Mouse (Mus musculus): ENCODE measurements around the gene Atxn7l3b. TPM values are rescaled to one million over a fixed set of nuclear protein-coding genes. Genes with fewer than 3 reads are reported as not detected.

The Atxn7l3b gene
- polyA plus RNA-seq, 1 experiment from 2014 or later: 153 TPM

- no peak for ATAC-seq
- no peaks in the 10 kb centered on the region for H3K27me3 ChIP-seq (replicated peaks; ENCODE audit: control insufficient read depth, insufficient read depth, low read length)
- peak overlapping the region; percentile 16 for H3K4me3 ChIP-seq (ENCODE audit: low read length)
- no peak overlapping the region for H3K27ac ChIP-seq (ENCODE audit: low read length)
- H3K36me3 ChIP-seq (ENCODE audit: control insufficient read depth, insufficient read depth, low read length): peaks cover 11% of the 10 kb centered on the region; the same call in 1 of the 2 replicates
- peak overlapping the region; percentile 69 for H3K4me2 ChIP-seq (ENCODE audit: low read depth, low read length)
- H3K9me3 ChIP-seq (ENCODE audit: control insufficient read depth, low read length): no peaks in the 10 kb centered on the region
- peaks cover 13% of the 10 kb centered on the region for H3K4me1 ChIP-seq (ENCODE audit: control insufficient read depth, insufficient read depth, low read length)
- H3K9ac ChIP-seq (ENCODE audit: low read depth, low read length): no peak overlapping the region
Observed at GRCm38 (mm10) chr10:112926961-112927360, 1.8 kb downstream of the Atxn7l3b start.

DNA sequence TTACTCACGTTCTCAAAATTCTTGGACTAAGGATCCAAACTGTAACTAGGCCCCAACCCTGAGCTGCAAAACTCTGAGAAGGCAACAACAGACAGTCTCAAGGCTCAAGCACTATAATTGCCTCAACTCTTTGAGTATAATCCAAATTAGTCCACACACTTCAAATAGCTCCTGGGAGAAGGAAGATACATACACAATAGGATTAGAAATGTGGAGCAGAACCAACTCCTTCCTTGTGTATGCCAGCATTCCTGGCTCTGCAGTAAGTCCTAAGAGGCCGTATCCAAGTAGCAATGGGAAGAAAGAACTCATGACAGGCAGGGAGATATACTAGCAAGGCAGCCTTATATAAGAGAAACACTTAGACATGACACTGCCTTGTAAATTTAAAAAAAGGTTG is 2.5 kb downstream of the Atxn7l3b start:
- Histone ChIP-seq H3K4me3 (ENCODE audit: low read length) (no peak overlapping the region), H3K4me2 (ENCODE audit: low read depth, low read length) (0 out of 2 replicates have a peak overlapping the region, but pooled peaks have one; percentile 17), H3K9me3 (ENCODE audit: control insufficient read depth, low read length) (no peaks in the 10 kb centered on the region), H3K27me3 (replicated peaks; ENCODE audit: control insufficient read depth, insufficient read depth, low read length) (no peaks in the 10 kb centered on the region), H3K27ac (ENCODE audit: low read length) (no peak overlapping the region), H3K9ac (ENCODE audit: low read depth, low read length) (no peak overlapping the region), H3K36me3 (ENCODE audit: control insufficient read depth, insufficient read depth, low read length) (peaks cover 11% of the 10 kb centered on the region; the same call in 1 of the 2 replicates), H3K4me1 (ENCODE audit: control insufficient read depth, insufficient read depth, low read length) (peaks cover 13% of the 10 kb centered on the region)
- 88% methylated on average over 2 of the region's 2 CpGs for WGBS
- ATAC-seq: no peak

GRCm38 (mm10) chr10:112916575-112917190 is 12.1 kb downstream of the Atxn7l3b start:
- Histone ChIP-seq H3K27ac (ENCODE audit: low read length) (0 out of 2 replicates have a peak overlapping the region, but pooled peaks have one; percentile 5), H3K36me3 (ENCODE audit: control insufficient read depth, insufficient read depth, low read length) (no peaks in the 10 kb centered on the region), H3K4me1 (ENCODE audit: control insufficient read depth, insufficient read depth, low read length) (no peaks in the 10 kb centered on the region), H3K4me2 (ENCODE audit: low read depth, low read length) (no peak overlapping the region), H3K4me3 (ENCODE audit: low read length) (no peak overlapping the region), H3K9ac (ENCODE audit: low read depth, low read length) (no peak overlapping the region), H3K27me3 (replicated peaks; ENCODE audit: control insufficient read depth, insufficient read depth, low read length) (no peaks in the 10 kb centered on the region), H3K9me3 (ENCODE audit: control insufficient read depth, low read length) (no peaks in the 10 kb centered on the region)
- peak; percentile 76 for ATAC-seq
- WGBS: 47% methylated on average over 5 of the region's 5 CpGs

DNA sequence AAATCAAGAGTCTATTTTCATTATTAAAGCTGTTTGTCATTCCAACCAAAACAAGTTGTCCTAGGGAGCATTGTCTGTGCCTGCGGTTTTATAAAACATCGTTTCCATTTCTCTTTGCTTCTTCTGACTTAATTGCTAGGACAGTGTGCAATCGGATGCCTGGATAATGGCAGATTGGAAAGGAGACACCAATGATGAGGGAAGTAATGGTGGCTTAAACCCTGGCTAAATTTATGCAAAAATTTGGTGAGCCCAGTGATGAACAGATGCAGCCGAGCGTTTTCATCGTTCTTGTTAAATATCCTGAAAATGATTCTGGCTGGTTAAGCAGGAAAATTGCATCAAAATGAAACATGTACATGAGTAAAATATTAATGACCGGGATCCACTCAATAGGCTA is 28.6 kb downstream of the Atxn7l3b start:
- H3K4me3 ChIP-seq (ENCODE audit: low read length): no peak overlapping the region
- no peaks in the 10 kb centered on the region for H3K27me3 ChIP-seq (replicated peaks; ENCODE audit: control insufficient read depth, insufficient read depth, low read length)
- ATAC-seq: no peak
- H3K9ac ChIP-seq (ENCODE audit: low read depth, low read length): no peak overlapping the region
- no peak overlapping the region for H3K4me2 ChIP-seq (ENCODE audit: low read depth, low read length)
- no peak overlapping the region for H3K27ac ChIP-seq (ENCODE audit: low read length)
- WGBS: 90% methylated on average over 7 of the region's 7 CpGs
- H3K4me1 ChIP-seq (ENCODE audit: control insufficient read depth, insufficient read depth, low read length): no peaks in the 10 kb centered on the region
- H3K36me3 ChIP-seq (ENCODE audit: control insufficient read depth, insufficient read depth, low read length): no peaks in the 10 kb centered on the region
- H3K9me3 ChIP-seq (ENCODE audit: control insufficient read depth, low read length): no peaks in the 10 kb centered on the region

DNA sequence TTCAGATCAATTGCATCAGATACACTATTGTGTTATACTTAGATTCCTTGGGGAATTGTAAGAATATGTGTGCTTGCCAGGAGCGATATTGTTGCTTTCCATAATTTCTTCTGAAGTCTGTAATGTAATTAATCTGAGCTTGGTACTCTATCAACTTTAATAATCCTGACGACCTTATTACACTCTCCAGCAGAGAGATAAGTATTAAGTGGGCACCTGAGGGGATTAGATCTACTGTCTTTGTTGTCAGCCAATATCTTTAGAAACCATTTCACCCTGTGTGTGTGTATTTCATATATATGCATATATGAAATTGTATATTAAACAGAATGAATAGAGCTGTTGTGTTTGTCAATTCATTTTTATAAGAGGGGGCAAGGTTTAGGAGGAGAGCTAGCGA is 29.0 kb downstream of the Atxn7l3b start:
- no peak for ATAC-seq
- Histone ChIP-seq H3K36me3 (ENCODE audit: control insufficient read depth, insufficient read depth, low read length) (no peaks in the 10 kb centered on the region), H3K27me3 (replicated peaks; ENCODE audit: control insufficient read depth, insufficient read depth, low read length) (no peaks in the 10 kb centered on the region), H3K4me3 (ENCODE audit: low read length) (no peak overlapping the region), H3K9ac (ENCODE audit: low read depth, low read length) (no peak overlapping the region), H3K27ac (ENCODE audit: low read length) (no peak overlapping the region), H3K9me3 (ENCODE audit: control insufficient read depth, low read length) (no peaks in the 10 kb centered on the region), H3K4me2 (ENCODE audit: low read depth, low read length) (no peak overlapping the region), H3K4me1 (ENCODE audit: control insufficient read depth, insufficient read depth, low read length) (no peaks in the 10 kb centered on the region)
- WGBS: 81% methylated on average over 3 of the region's 3 CpGs

DNA sequence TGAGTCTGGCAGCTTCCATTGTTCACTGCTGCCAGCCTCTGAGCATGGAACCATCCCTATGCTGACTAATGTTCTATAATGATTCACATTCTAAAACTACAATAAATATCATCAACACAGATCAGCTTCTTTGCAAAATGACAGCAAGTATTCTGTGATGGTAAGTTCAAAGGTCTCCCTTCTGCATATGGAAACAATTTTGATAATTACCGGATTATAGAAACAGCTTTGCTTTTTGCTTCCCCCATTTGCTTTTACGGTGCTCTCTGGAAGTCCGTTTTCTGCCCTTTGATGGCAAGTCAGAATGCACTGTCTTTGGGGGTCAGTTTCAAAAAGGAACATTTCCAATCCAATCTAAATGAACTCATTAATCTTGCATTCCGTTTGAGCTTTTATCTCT is 32.2 kb downstream of the Atxn7l3b start:
- no peaks in the 10 kb centered on the region for H3K36me3 ChIP-seq (ENCODE audit: control insufficient read depth, insufficient read depth, low read length)
- H3K4me3 ChIP-seq (ENCODE audit: low read length): no peak overlapping the region
- no peak overlapping the region for H3K9ac ChIP-seq (ENCODE audit: low read depth, low read length)
- ATAC-seq: no peak
- no peaks in the 10 kb centered on the region for H3K4me1 ChIP-seq (ENCODE audit: control insufficient read depth, insufficient read depth, low read length)
- no peaks in the 10 kb centered on the region for H3K27me3 ChIP-seq (replicated peaks; ENCODE audit: control insufficient read depth, insufficient read depth, low read length)
- WGBS: 67% methylated on average over 4 of the region's 4 CpGs
- no peak overlapping the region for H3K27ac ChIP-seq (ENCODE audit: low read length)
- H3K9me3 ChIP-seq (ENCODE audit: control insufficient read depth, low read length): no peaks in the 10 kb centered on the region
- H3K4me2 ChIP-seq (ENCODE audit: low read depth, low read length): no peak overlapping the region

- H3K36me3 ChIP-seq (ENCODE audit: control insufficient read depth, insufficient read depth, low read length): no peaks in the 10 kb centered on the region
- no peaks in the 10 kb centered on the region for H3K9me3 ChIP-seq (ENCODE audit: control insufficient read depth, low read length)
- no peak overlapping the region for H3K4me3 ChIP-seq (ENCODE audit: low read length)
- no peak overlapping the region for H3K27ac ChIP-seq (ENCODE audit: low read length)
- 88% methylated on average over 10 of the region's 10 CpGs for WGBS
- H3K27me3 ChIP-seq (replicated peaks; ENCODE audit: control insufficient read depth, insufficient read depth, low read length): no peaks in the 10 kb centered on the region
- H3K4me1 ChIP-seq (ENCODE audit: control insufficient read depth, insufficient read depth, low read length): no peaks in the 10 kb centered on the region
- ATAC-seq: no peak
- H3K4me2 ChIP-seq (ENCODE audit: low read depth, low read length): no peak overlapping the region
- no peak overlapping the region for H3K9ac ChIP-seq (ENCODE audit: low read depth, low read length)
Observed at GRCm38 (mm10) chr10:112893622-112894252, 35.1 kb downstream of the Atxn7l3b start.

DNA sequence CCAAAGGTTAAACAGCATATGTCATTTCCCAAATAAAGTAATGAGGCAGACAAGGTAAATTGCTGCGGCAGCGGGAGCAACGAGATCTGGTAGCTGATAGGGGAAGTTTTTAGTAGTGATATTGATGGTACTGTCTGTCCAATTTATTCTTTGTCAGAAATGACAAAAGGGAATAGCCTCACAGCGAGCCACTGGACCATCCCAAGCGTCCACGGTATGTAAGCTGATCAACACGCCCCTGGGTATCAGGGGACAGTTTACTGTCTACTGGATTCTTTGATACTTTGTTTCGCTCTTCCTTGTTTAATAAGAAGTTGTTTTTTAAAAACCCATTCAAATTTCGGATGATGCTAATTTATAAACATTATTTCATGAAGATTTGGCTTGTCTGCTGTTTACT is 44.7 kb downstream of the Atxn7l3b start:
- Histone ChIP-seq H3K9me3 (ENCODE audit: control insufficient read depth, low read length) (no peaks in the 10 kb centered on the region), H3K4me3 (ENCODE audit: low read length) (no peak overlapping the region), H3K4me2 (ENCODE audit: low read depth, low read length) (no peak overlapping the region), H3K4me1 (ENCODE audit: control insufficient read depth, insufficient read depth, low read length) (0 out of 2 replicates have a peak, but pooled peaks cover 3% of the 10 kb centered on the region), H3K27me3 (replicated peaks; ENCODE audit: control insufficient read depth, insufficient read depth, low read length) (no peaks in the 10 kb centered on the region), H3K9ac (ENCODE audit: low read depth, low read length) (no peak overlapping the region), H3K36me3 (ENCODE audit: control insufficient read depth, insufficient read depth, low read length) (no peaks in the 10 kb centered on the region), H3K27ac (ENCODE audit: low read length) (no peak overlapping the region)
- 70% methylated on average over 9 of the region's 9 CpGs for WGBS
- ATAC-seq: no peak

- no peak; the same call in 1 of the 2 replicates for ATAC-seq
- no peaks in the 10 kb centered on the region for H3K27me3 ChIP-seq (replicated peaks; ENCODE audit: control insufficient read depth, insufficient read depth, low read length)
- H3K4me3 ChIP-seq (ENCODE audit: low read length): no peak overlapping the region
- H3K9me3 ChIP-seq (ENCODE audit: control insufficient read depth, low read length): no peaks in the 10 kb centered on the region
- H3K27ac ChIP-seq (ENCODE audit: low read length): no peak overlapping the region
- 37% methylated on average over 3 of the region's 3 CpGs for WGBS
- H3K36me3 ChIP-seq (ENCODE audit: control insufficient read depth, insufficient read depth, low read length): no peaks in the 10 kb centered on the region
- H3K9ac ChIP-seq (ENCODE audit: low read depth, low read length): no peak overlapping the region
- H3K4me2 ChIP-seq (ENCODE audit: low read depth, low read length): no peak overlapping the region
- 0 out of 2 replicates have a peak, but pooled peaks cover 3% of the 10 kb centered on the region for H3K4me1 ChIP-seq (ENCODE audit: control insufficient read depth, insufficient read depth, low read length)
Observed at GRCm38 (mm10) chr10:112883688-112884004, 45.2 kb downstream of the Atxn7l3b start.
